Mouse (Mus musculus) G1E (cell line): ENCODE data around the gene Prnp.

Source experiments
- CTCF ChIP-seq: IDR thresholded peaks from 2 replicates; pipeline ENCODE4 v1.5.1; 2012; ENCODE audit warnings: low read depth, low read length, inconsistent platforms, mixed read lengths
- GATA1 ChIP-seq: IDR thresholded peaks from 2 replicates; pipeline ENCODE4 v1.6.1; 2012; ENCODE audit warnings: borderline replicate concordance, low read length, inconsistent platforms, mixed read lengths

GRCm38 (mm10) chr2:131954835-131955234 lies 45.1 kb downstream of the Prnp start:
- TF ChIP-seq CTCF (no peak), GATA1 (no peak)
